Mouse (Mus musculus) G1E (cell line): ENCODE results near the gene Ifne. TPM values are rescaled to one million over a fixed set of nuclear protein-coding genes. Genes with fewer than 3 reads are reported as not detected.
A peak's percentile ranks its signal among the peaks of the same experiment; 100 is the strongest.

ENCODE experiments used
- ATAC-seq: 2 replicates; pipeline ENCODE4 v1.8.0; 2016; ENCODE audit warnings: mild to moderate bottlenecking; ENCODE audit not compliant: insufficient number of reproducible peaks, poor library complexity, low FRiP score, severe bottlenecking; ENCODE audit errors: extremely low read depth
- DNase-seq: peaks from one replicate; pipeline ENCODE4 v3.0.0; 2012; ENCODE audit warnings: low spot score
- H3K27me3 ChIP-seq: 2 replicates; pipeline ENCODE4 v1.6.1; 2012; ENCODE audit warnings: mild to moderate bottlenecking, low read length, inconsistent platforms; ENCODE audit not compliant: insufficient read depth
- H3K36me3 ChIP-seq: replicated peaks from 2 replicates; pipeline ENCODE3; 2012; ENCODE audit warnings: mild to moderate bottlenecking, inconsistent platforms
- H3K4me1 ChIP-seq: 2 replicates; pipeline ENCODE4 v1.6.1; 2012; ENCODE audit warnings: low read depth, low read length, inconsistent platforms, mixed read lengths; ENCODE audit not compliant: insufficient read depth
- H3K4me3 ChIP-seq: 2 replicates; pipeline ENCODE4 v1.5.1; 2012; ENCODE audit warnings: low read depth, mild to moderate bottlenecking, inconsistent platforms, low read length, moderate library complexity, mixed read lengths
- H3K9me3 ChIP-seq: replicated peaks from 2 replicates; pipeline ENCODE4 v1.6.1; 2012; ENCODE audit warnings: inconsistent platforms
- CTCF ChIP-seq: IDR thresholded peaks from 2 replicates; pipeline ENCODE4 v1.5.1; 2012; ENCODE audit warnings: low read depth, low read length, inconsistent platforms, mixed read lengths
- GATA1 ChIP-seq: IDR thresholded peaks from 2 replicates; pipeline ENCODE4 v1.6.1; 2012; ENCODE audit warnings: borderline replicate concordance, low read length, inconsistent platforms, mixed read lengths
- GATA2 ChIP-seq: IDR thresholded peaks from 2 replicates; pipeline ENCODE4 v1.6.1; 2012; ENCODE audit warnings: low read depth, low read length, inconsistent platforms, borderline replicate concordance
- POLR2AphosphoS5 ChIP-seq: IDR thresholded peaks from 2 replicates; pipeline ENCODE4 v1.6.1; 2012; ENCODE audit warnings: low read depth, low read length, inconsistent platforms; ENCODE audit not compliant: insufficient replicate concordance
- TAL1 ChIP-seq: conservative IDR thresholded peaks from 2 replicates; pipeline ENCODE4 v1.6.1; 2012; ENCODE audit warnings: low read depth, low read length, inconsistent platforms, mixed read lengths
- polyA plus RNA-seq: library from polyadenylated mRNA; stranded (reverse); fragments of >175 nt; gene quantifications from 2 replicates; pipeline ENCODE4 v1.2.3, GENCODE M21; 2012
- total RNA-seq, 2 experiments: library from RNA; stranded (forward) in 1 of 2; stranded (reverse) in 1 of 2; fragments of 200-1000 nt in 1 of 2; fragments of >200 nt in 1 of 2; fragmentation: Nextera tagmentation in 1 of 2; gene quantifications; 2 replicates each; pipeline ENCODE4 v1.2.3; 2014 to 2017

Gene Ifne
- total and polyA plus RNA-seq, 3 experiments: not detected

DNA sequence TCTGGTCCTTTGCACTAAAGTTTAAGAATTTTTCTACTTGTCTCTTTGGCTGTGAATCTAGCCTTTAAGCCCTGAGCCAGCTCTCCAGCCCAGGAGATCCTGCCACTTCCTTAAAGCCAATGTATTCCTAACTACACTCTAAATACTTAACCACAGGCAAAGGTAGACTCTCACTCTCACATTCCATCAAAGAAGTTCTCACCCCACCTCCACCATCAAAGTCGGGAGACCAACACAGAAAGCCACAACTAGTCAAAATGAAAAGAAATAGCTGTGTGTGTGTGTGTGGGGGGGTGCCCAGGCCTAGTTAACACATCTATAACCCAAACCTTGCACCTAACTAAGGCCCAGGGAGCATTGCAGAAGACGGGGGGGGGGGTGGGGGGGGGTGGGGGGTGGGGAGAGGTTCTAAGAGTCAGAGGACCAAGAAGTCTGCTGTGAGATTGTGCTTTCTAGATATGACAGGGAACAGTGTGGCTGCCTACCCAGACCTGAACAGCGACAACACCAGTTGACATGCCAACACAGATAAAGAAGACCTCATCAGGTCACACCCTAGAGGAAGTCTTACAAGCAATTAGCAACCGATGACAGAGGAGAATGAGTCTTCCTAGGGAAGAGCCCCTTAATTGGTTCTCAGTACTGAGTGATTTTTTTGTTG, 4.4 kb downstream of the Ifne start:
- no peak for DNase-seq
- H3K4me1 ChIP-seq: no peaks in the 10 kb centered on the region
- H3K4me3 ChIP-seq: no peak overlapping the region
- H3K9me3 ChIP-seq: peaks cover 7% of the 10 kb centered on the region; the same call in 1 of the 2 replicates
- H3K27me3 ChIP-seq: no peaks in the 10 kb centered on the region
- H3K36me3 ChIP-seq: no peaks in the 10 kb centered on the region
- no peak for TF ChIP-seq GATA2
- no peak for TF ChIP-seq TAL1
- no peak for TF ChIP-seq POLR2AphosphoS5
- TF ChIP-seq CTCF: no peak
- TF ChIP-seq GATA1: no peak
- ATAC-seq: no peak

DNA sequence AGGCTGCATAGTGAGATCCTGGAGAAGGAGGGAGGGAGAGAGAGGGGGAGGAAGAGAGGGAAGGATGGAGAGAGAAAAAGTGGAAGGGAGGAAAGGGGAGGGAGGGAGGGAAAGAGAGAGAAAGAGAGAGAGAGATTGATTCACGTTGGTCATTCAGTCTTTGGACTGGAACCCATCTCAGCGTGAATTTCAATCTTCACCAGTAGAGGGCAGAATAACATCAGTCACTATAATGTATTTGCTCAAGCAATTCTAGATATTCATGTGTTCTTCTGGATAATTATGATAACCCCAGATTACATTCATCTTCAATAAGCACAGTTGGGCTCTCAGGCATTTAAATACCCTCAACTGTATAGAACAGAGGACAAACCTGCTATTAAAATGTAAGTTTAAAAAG, 7.3 kb downstream of the Ifne start:
- no peak for DNase-seq
- TF ChIP-seq CTCF (no peak), POLR2AphosphoS5 (no peak), TAL1 (no peak), GATA1 (no peak), GATA2 (no peak)
- Histone ChIP-seq H3K4me1 (no peaks in the 10 kb centered on the region), H3K27me3 (no peaks in the 10 kb centered on the region), H3K9me3 (no peaks in the 10 kb centered on the region), H3K4me3 (no peak overlapping the region), H3K36me3 (no peaks in the 10 kb centered on the region)
- ATAC-seq: no peak

DNA sequence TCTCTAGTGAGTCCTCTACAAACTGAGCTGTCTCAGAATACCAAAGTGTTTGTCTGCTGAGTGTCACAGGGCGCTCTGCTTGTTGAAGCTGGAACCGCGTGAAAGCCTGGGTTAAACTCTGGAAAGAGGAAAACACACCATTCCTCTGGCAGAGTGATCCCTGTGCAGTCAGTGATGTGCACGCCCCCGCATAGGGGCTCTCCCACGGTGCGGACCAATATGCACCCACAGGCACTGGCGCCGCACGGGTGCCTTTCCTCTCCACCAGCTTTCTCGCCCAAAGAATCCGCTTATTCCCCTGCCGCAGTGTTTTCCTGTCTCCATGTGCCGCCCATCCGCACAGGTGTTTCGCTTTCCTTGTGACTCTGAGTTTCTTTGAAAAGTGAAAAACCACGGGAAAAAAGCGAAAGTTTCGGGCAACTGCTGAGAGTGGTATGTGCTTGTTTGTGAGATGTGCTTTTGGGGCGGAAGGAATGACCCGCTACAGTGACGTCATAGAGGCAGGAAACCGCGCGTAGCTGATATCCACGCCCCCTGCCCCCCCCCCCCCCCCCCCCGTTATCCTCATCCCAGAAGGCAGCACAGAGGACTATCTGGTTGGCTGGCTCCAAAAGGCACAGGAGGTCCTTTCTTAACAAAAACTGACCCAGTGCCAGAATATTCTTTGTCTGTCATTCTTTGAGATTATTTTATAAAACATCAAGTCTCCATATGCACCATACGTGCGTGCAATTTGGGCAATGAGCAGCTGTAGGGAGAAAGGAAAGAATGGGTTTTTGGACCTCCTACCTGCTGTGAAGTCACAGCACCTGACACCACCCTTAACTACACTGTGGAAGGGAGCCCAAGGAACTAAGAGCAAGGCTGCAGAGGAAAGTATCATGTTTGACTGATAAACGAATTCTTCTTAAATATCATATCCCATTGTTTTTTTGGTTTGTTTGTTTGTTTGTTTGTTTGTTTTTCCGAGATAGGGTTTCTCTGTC, 11.8 kb downstream of the Ifne start:
- Histone ChIP-seq H3K27me3 (no peaks in the 10 kb centered on the region), H3K4me1 (no peaks in the 10 kb centered on the region), H3K36me3 (no peaks in the 10 kb centered on the region), H3K9me3 (no peaks in the 10 kb centered on the region), H3K4me3 (no peak overlapping the region)
- no peak for TF ChIP-seq CTCF
- no peak for TF ChIP-seq TAL1
- TF ChIP-seq GATA2: no peak
- TF ChIP-seq POLR2AphosphoS5: no peak
- no peak for TF ChIP-seq GATA1
- DNase-seq (no peak), ATAC-seq (no peak)

DNA sequence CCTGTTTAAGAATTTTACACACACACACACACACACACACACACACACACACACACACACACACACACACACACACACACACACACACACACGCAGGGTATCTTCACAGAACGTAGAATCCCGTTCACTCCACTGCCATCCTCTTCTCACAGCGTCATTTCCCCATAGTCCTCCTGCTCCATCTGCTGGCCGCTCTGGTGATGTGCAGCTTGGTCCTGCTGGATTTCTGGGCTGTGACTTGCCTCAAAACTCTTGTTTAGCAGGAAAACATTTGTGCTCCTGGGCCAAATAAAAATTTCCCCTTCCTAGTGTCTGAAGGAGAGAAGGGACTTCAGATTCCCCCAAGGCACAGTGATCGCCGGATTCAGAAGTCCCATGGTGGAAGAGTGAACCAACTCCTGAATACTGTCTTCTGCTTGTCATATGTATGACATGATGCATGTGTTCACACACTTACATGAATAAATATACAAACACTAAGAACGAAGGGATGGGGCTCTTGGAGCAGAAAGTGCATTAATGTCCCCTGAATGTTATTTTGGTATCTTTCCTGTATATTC, 12.6 kb downstream of the Ifne start:
- no peaks in the 10 kb centered on the region for H3K27me3 ChIP-seq
- H3K4me3 ChIP-seq: no peak overlapping the region
- TF ChIP-seq POLR2AphosphoS5 (no peak), CTCF (peak; percentile 69)
- no peaks in the 10 kb centered on the region for H3K36me3 ChIP-seq
- no peaks in the 10 kb centered on the region for H3K9me3 ChIP-seq
- no peaks in the 10 kb centered on the region for H3K4me1 ChIP-seq
- ATAC-seq (peak; percentile 54), DNase-seq (peak; percentile 4)

DNA sequence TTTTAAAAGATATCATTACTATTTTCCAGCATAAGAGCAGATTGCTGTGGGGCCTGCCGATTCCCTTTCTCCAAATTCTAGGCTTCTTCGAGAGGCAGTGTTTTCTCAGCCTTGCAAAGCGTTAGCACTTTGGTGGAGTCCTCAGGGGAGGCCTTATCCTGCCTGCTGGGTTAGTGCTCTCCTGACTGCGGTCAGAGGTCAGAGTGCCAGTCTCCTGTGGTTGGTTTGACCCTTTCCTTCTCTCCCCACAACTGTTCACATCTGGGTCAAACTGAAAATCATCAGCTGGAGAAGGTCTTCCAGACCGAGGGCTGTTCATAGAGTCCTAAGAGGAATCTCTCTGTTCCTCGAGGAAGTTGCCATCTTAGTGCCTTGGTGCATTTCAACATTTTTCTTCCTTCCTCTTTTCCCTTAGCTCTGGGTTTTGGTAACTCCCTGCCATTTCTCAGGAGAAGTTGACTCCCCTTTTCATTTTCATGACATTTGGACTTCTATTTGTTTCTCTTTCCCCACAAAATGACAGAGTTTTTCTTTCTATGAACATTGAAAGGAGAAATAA, 14.9 kb downstream of the Ifne start:
- ATAC-seq (no peak), DNase-seq (no peak)
- Histone ChIP-seq H3K4me3 (no peak overlapping the region), H3K9me3 (no peaks in the 10 kb centered on the region), H3K4me1 (no peaks in the 10 kb centered on the region), H3K36me3 (no peaks in the 10 kb centered on the region), H3K27me3 (no peaks in the 10 kb centered on the region)
- TF ChIP-seq GATA1: no peak
- TF ChIP-seq CTCF: no peak
- TF ChIP-seq TAL1: no peak
- no peak for TF ChIP-seq GATA2
- TF ChIP-seq POLR2AphosphoS5: no peak

DNA sequence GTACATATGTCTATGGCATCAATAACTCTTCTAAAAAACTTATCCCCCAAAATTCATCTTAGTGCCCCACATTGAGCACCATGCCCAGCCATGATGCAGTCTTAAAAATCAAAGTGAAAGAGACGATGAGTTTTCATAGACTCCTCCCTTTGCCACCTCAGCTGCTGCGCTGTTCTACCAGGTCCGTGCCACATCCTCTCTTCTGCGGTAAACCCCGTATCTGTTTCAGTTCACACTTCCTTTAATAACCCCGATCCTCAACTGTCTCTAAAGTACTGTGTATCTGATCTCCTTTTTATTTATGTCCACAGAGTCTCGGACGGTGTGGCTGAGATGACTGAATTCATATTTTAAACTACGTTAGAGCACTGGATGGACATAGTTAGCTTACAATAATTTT, 15.4 kb downstream of the Ifne start:
- Histone ChIP-seq H3K9me3 (no peaks in the 10 kb centered on the region), H3K27me3 (no peaks in the 10 kb centered on the region), H3K36me3 (no peaks in the 10 kb centered on the region), H3K4me3 (no peak overlapping the region), H3K4me1 (no peaks in the 10 kb centered on the region)
- DNase-seq (no peak), ATAC-seq (no peak)
- no peak for TF ChIP-seq TAL1
- no peak for TF ChIP-seq GATA2
- TF ChIP-seq POLR2AphosphoS5: no peak
- no peak for TF ChIP-seq GATA1
- TF ChIP-seq CTCF: no peak
